Mouse (Mus musculus) liver, postnatal 0 days (tissue): ENCODE measurements around the gene Gm10447. TPM values are rescaled to one million over a fixed set of nuclear protein-coding genes. Genes with fewer than 3 reads are reported as not detected.

ENCODE experiments used
- ATAC-seq: fragments of 200-750 bp; cut with Nextera tagmentation; 2 replicates; pipeline ENCODE4 v1.8.0; 2017; ENCODE audit warnings: mild to moderate bottlenecking, moderate library complexity
- DNase-seq: peaks from one replicate; pipeline ENCODE4 v3.0.0-alpha.2; 2016
- H3K27ac ChIP-seq: fragments of 300-500 bp; sonication (generic); 2 replicates; pipeline ENCODE4 v1.5.1; 2014; ENCODE audit warnings: antibody characterized with exemption, moderate library complexity, mild to moderate bottlenecking, low read depth
- H3K27me3 ChIP-seq: fragments of 300-500 bp; sonication (generic); 2 replicates; pipeline ENCODE4 v1.6.1; 2014; ENCODE audit warnings: low read length, control low read depth, mixed read lengths; ENCODE audit not compliant: insufficient read depth
- H3K36me3 ChIP-seq: fragments of 300-500 bp; sonication (generic); replicated peaks from 2 replicates; pipeline ENCODE4 v1.6.1; 2014; ENCODE audit warnings: mild to moderate bottlenecking, control low read depth, low read length, moderate library complexity, mixed read lengths; ENCODE audit not compliant: insufficient read depth
- H3K4me1 ChIP-seq: fragments of 300-500 bp; sonication (generic); 2 replicates; pipeline ENCODE4 v1.6.1; 2014; ENCODE audit warnings: antibody characterized with exemption, mild to moderate bottlenecking, control low read depth; ENCODE audit not compliant: insufficient read depth
- H3K4me2 ChIP-seq: fragments of 300-500 bp; sonication (generic); 2 replicates; pipeline ENCODE4 v1.6.1; 2014; ENCODE audit warnings: low read depth, mild to moderate bottlenecking, low read length, moderate library complexity, mixed read lengths
- H3K4me3 ChIP-seq: fragments of 300-500 bp; sonication (generic); 2 replicates; pipeline ENCODE4 v1.5.1; 2014; ENCODE audit warnings: low read depth, low read length
- H3K9ac ChIP-seq: fragments of 300-500 bp; sonication (generic); replicated peaks from 2 replicates; pipeline ENCODE4 v1.6.1; 2014; ENCODE audit warnings: mild to moderate bottlenecking, moderate library complexity
- H3K9me3 ChIP-seq: fragments of 300-500 bp; sonication (generic); 2 replicates; pipeline ENCODE4 v1.6.1; 2016; ENCODE audit warnings: mild to moderate bottlenecking, control low read depth, low read length, mixed read lengths
- CTCF ChIP-seq: sonication (generic); IDR thresholded peaks from 2 replicates; pipeline ENCODE4 v1.5.1; 2016; ENCODE audit warnings: antibody characterized with exemption, low read depth
- EP300 ChIP-seq: IDR thresholded peaks from 2 replicates; pipeline ENCODE4 v1.6.1; 2016; ENCODE audit warnings: antibody characterized with exemption, low read depth, mild to moderate bottlenecking
- WGBS: fragments of 180-500 bp; shearing (Covaris S2); extraction: QIAGEN DNeasy Blood & Tissue Kit; methylation state at CpG from one replicate; pipeline ENCODE4 v1.1.7; 2014; ENCODE audit not compliant: insufficient replicate concordance; 5-methylcytosine and 5-hydroxymethylcytosine counted together
- polyA plus RNA-seq: library from polyadenylated mRNA; unstranded; fragments of >200 nt; fragmentation: Nextera tagmentation; extraction: Ambion mirVana; gene quantifications from 2 replicates; pipeline ENCODE4 v1.2.1, GENCODE M21; 2015

Gene Gm10447
- polyA plus RNA-seq: 0.06 and 0.25 TPM in 2 replicates

DNA sequence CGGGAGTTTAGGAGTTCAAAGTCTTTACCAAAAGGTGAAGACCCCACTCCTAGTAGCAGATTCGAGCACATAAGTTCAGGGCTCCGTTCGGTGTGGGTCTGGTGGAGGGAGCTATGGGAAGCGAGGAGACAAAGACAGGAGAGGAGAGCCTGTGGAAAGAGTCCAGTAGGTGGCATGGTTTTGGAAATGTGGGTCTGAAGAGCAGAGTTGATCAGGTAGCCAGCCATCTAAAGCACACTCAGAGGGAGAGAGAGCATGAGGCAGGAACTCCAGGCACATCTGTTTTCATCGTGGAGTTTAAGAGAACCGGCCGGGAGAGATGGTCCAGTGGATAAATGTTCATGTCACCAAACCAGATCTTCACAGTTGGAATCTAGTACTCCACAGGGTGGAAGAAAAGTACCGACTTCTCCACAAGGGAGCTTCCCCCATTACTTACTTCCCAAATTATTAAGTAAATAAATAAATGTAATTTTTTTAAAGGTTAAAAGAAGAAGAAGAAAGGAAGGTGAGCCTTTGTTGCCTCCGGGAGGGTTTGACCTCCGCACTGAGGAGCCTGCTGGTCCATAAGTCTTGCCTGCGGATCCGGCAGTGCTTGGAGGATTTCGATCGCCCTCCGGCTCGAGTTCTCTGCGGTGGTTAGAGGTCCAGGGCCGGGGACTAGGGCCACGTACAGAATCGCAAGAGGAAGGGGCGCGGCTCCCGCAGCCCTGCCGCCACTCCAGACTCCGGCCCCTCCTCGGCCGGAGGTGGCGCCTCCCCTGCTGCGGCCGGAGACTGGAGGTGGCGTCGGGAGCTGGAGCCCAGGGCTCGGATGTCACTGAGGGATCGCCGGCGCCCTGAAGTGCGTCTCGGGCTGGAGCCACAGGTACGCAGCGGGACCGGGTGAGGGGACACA lies at the start of gene Gm10447, which contains the start of gene Shroom1:
Gene Gm10447 (minus strand): TSS at position 637 of the 898 bp plus-strand sequence.
Gene Shroom1 (plus strand): TSS at position 732 of the 898 bp plus-strand sequence.
- WGBS: 5% methylated on average over 42 of the region's 42 CpGs
- TF ChIP-seq EP300 (no peak), CTCF (peak; percentile 56)
- DNase-seq: peak; percentile 70
- peak within 1 kb of the TSS; percentile 60 for H3K4me3 ChIP-seq
- peaks cover 15% of the 10 kb centered on the region for H3K27me3 ChIP-seq
- no peaks in the 10 kb centered on the region for H3K4me1 ChIP-seq
- H3K36me3 ChIP-seq: no peaks in the 10 kb centered on the region
- H3K9me3 ChIP-seq: no peaks in the 10 kb centered on the region
- peak within 1 kb of the TSS; percentile 89 for H3K27ac ChIP-seq
- ATAC-seq: peak; percentile 83
- peak within 1 kb of the TSS; percentile 67 for H3K9ac ChIP-seq
- peak within 1 kb of the TSS; percentile 80 for H3K4me2 ChIP-seq

DNA sequence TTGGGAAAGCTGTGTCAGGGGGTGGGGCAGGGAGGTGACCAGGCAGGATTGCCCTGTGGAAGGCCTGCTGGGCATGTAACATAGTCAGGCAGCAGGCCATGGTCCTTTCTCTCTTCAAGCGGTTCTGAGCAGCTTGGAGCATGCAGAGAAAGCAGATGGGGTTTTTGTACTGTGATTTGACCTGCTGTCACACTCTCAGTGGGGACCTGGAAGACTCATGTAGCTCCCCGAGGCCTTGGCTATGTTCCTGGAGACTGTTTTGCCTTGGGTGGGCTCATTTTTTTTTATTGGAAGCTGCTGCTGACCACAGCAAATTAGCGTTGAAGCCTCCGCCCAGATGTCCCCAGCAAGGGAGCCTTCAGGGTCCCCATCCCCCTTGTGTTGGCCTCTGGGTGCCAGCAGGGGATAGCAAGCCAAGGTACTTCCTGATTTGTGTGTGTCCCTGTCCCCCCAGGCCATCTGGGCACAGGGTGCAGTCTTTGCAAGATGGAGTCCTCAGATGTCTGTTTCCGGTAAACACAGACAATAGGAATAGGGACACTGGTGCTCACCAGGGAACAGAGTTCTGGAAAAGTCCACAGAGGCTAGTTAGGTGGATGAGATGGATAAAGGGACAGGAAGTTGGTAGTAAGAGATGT lies 48.2 kb upstream of the Gm10447 start:
- 77% methylated on average over 5 of the region's 5 CpGs for WGBS
- ATAC-seq (no peak), DNase-seq (no peak)
- Histone ChIP-seq H3K36me3 (no peaks in the 10 kb centered on the region), H3K9me3 (no peaks in the 10 kb centered on the region), H3K27me3 (no peaks in the 10 kb centered on the region), H3K4me1 (no peaks in the 10 kb centered on the region), H3K27ac (no peak overlapping the region), H3K4me3 (no peak overlapping the region), H3K4me2 (no peak overlapping the region), H3K9ac (no peak overlapping the region)
- TF ChIP-seq CTCF (no peak), EP300 (no peak)

- 89% methylated on average over 8 of the region's 8 CpGs for WGBS
- no peaks in the 10 kb centered on the region for H3K9me3 ChIP-seq
- DNase-seq: no peak
- H3K36me3 ChIP-seq: no peaks in the 10 kb centered on the region
- no peak overlapping the region for H3K27ac ChIP-seq
- H3K4me3 ChIP-seq: no peak overlapping the region
- no peaks in the 10 kb centered on the region for H3K4me1 ChIP-seq
- TF ChIP-seq EP300 (no peak), CTCF (no peak)
- H3K9ac ChIP-seq: no peak overlapping the region
- ATAC-seq: no peak
- no peaks in the 10 kb centered on the region for H3K27me3 ChIP-seq
- no peak overlapping the region for H3K4me2 ChIP-seq
Observed at GRCm38 (mm10) chr11:53504376-53504775, 47.5 kb upstream of the Gm10447 start.

- DNase-seq (no peak), ATAC-seq (no peak)
- Histone ChIP-seq H3K4me3 (no peak overlapping the region), H3K27ac (no peak overlapping the region), H3K9me3 (no peaks in the 10 kb centered on the region), H3K27me3 (no peaks in the 10 kb centered on the region), H3K9ac (no peak overlapping the region), H3K4me2 (no peak overlapping the region), H3K4me1 (no peaks in the 10 kb centered on the region), H3K36me3 (no peaks in the 10 kb centered on the region)
- 48% methylated on average over 5 of the region's 5 CpGs for WGBS
- TF ChIP-seq EP300 (no peak), CTCF (no peak)
Observed at GRCm38 (mm10) chr11:53503738-53504137, 46.8 kb upstream of the Gm10447 start.

GRCm38 (mm10) chr11:53502039-53502765 lies 45.3 kb upstream of the Gm10447 start:
- H3K27me3 ChIP-seq: no peaks in the 10 kb centered on the region
- no peaks in the 10 kb centered on the region for H3K36me3 ChIP-seq
- TF ChIP-seq CTCF (peak; percentile 53), EP300 (no peak)
- no peaks in the 10 kb centered on the region for H3K4me1 ChIP-seq
- ATAC-seq: no peak
- H3K27ac ChIP-seq: no peak overlapping the region
- H3K4me3 ChIP-seq: no peak overlapping the region
- H3K9me3 ChIP-seq: no peaks in the 10 kb centered on the region
- 56% methylated on average over 8 of the region's 8 CpGs for WGBS
- H3K9ac ChIP-seq: no peak overlapping the region
- no peak overlapping the region for H3K4me2 ChIP-seq
- DNase-seq: no peak

DNA sequence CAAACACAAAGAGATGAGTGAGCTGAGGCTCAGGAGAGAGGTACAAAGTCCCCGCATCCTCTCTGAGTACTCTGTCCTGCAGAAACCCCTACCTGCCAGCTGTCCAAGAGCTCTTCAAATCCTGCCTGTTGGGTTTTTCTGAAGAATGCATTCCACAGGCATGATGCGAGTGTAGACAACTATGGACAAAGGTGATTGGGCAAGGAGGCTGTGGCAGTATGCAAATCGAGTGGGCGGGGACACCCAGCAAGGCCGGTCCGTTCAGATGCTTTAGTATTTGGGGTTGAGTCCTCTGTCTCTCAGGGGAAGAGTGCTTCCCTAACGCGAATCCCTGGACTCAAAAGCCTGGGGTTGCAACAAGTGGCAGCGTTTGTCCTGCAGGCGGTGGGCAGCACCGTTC lies 43.7 kb upstream of the Gm10447 start:
- no peaks in the 10 kb centered on the region for H3K27me3 ChIP-seq
- DNase-seq (no peak), ATAC-seq (no peak)
- H3K4me3 ChIP-seq: no peak overlapping the region
- no peaks in the 10 kb centered on the region for H3K36me3 ChIP-seq
- no peaks in the 10 kb centered on the region for H3K4me1 ChIP-seq
- H3K9ac ChIP-seq: no peak overlapping the region
- no peak overlapping the region for H3K4me2 ChIP-seq
- H3K27ac ChIP-seq: no peak overlapping the region
- 15% methylated on average over 11 of the region's 11 CpGs for WGBS
- TF ChIP-seq CTCF (no peak), EP300 (no peak)
- no peaks in the 10 kb centered on the region for H3K9me3 ChIP-seq
